Mouse (Mus musculus): ENCODE data around the gene Plk5. TPM values are rescaled to one million over a fixed set of nuclear protein-coding genes. Genes with fewer than 3 reads are reported as not detected.
"Not testable (repeated sequence)": the region's sequence is repeated elsewhere in the genome, so short reads cannot be mapped to it uniquely, and the experiment has no call there.

The Plk5 gene
- polyA plus RNA-seq, 1 experiment: 6.0 TPM

GRCm38 (mm10) chr10:80342749-80343424, 13.4 kb upstream of the Plk5 start:
- H3K4me3 ChIP-seq (replicated peaks; ENCODE audit: extremely low read depth, low read depth, low read length): peak overlapping the region; percentile 46
- H3K4me1 ChIP-seq (ENCODE audit: control insufficient read depth, insufficient read depth, low read length): peaks cover 35% of the 10 kb centered on the region
- 2% methylated on average over 32 of the region's 33 CpGs for WGBS
- TF ChIP-seq CTCF (IDR thresholded peaks at IDR 0.05; ENCODE audit: insufficient read depth, low read length) (no peak), POLR2A (IDR thresholded peaks at IDR 0.05; ENCODE audit: borderline replicate concordance, extremely low read depth, low read depth, low read length) (no peak)
- no peak for DNase-seq

- Histone ChIP-seq H3K4me3 (replicated peaks; ENCODE audit: extremely low read depth, low read depth, low read length) (no peak overlapping the region), H3K4me1 (ENCODE audit: control insufficient read depth, insufficient read depth, low read length) (peaks cover 38% of the 10 kb centered on the region)
- DNase-seq: no peak
- 36% methylated on average over 13 of the region's 13 CpGs for WGBS
- TF ChIP-seq CTCF (IDR thresholded peaks at IDR 0.05; ENCODE audit: insufficient read depth, low read length) (no peak), POLR2A (IDR thresholded peaks at IDR 0.05; ENCODE audit: borderline replicate concordance, extremely low read depth, low read depth, low read length) (no peak)
These were observed 12.8 kb upstream of the Plk5 start for GRCm38 (mm10) chr10:80343425-80343895.

GRCm38 (mm10) chr10:80344131-80344661, 12.1 kb upstream of the Plk5 start:
- Histone ChIP-seq H3K4me3 (replicated peaks; ENCODE audit: extremely low read depth, low read depth, low read length) (peak overlapping the region; percentile 25), H3K4me1 (ENCODE audit: control insufficient read depth, insufficient read depth, low read length) (peaks cover 38% of the 10 kb centered on the region)
- WGBS: 16% methylated on average over 9 of the region's 9 CpGs
- DNase-seq: no peak
- TF ChIP-seq POLR2A (IDR thresholded peaks at IDR 0.05; ENCODE audit: borderline replicate concordance, extremely low read depth, low read depth, low read length) (peak; percentile 40; the same call in 1 of the 2 replicates), CTCF (IDR thresholded peaks at IDR 0.05; ENCODE audit: insufficient read depth, low read length) (no peak)

- DNase-seq: peak; percentile 56
- WGBS: 7% methylated on average over 16 of the region's 16 CpGs
- Histone ChIP-seq H3K4me1 (ENCODE audit: control insufficient read depth, insufficient read depth, low read length) (peaks cover 36% of the 10 kb centered on the region), H3K4me3 (replicated peaks; ENCODE audit: extremely low read depth, low read depth, low read length) (peak overlapping the region; percentile 31)
- TF ChIP-seq POLR2A (IDR thresholded peaks at IDR 0.05; ENCODE audit: borderline replicate concordance, extremely low read depth, low read depth, low read length) (no peak), CTCF (IDR thresholded peaks at IDR 0.05; ENCODE audit: insufficient read depth, low read length) (no peak)
These were observed 11.1 kb upstream of the Plk5 start for GRCm38 (mm10) chr10:80345122-80345521.

GRCm38 (mm10) chr10:80345929-80346328, 10.3 kb upstream of the Plk5 start:
- H3K4me1 ChIP-seq (ENCODE audit: control insufficient read depth, insufficient read depth, low read length): peaks cover 36% of the 10 kb centered on the region
- not testable (repeated sequence) for DNase-seq; H3K4me3 ChIP-seq (replicated peaks; ENCODE audit: extremely low read depth, low read depth, low read length)
- 77% methylated on average over 6 of the region's 6 CpGs for WGBS

DNA sequence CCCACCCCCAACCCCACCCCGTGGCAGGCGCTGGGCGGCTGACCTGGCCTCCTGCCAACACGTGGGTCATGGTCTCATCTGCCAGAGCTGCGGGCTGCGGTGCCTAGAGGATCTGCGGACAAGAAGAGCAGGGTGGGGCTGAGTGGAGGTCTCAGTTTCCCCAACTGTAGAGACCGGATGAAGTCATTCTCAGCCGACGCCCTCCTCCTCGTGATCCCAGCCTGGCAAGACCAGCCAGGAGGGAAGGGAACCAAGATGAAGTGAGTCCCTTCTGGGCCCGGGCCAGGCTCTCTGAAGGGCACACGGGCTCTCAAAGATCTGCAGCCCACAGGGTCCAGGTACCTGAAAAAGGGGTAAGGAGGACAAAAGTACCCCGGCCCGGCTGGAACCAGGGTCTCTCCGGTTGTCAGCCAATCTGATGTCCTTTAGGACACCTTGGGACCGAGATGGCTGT, 8.7 kb upstream of the Plk5 start:
- peak overlapping the region; percentile 85 for H3K4me3 ChIP-seq (replicated peaks; ENCODE audit: extremely low read depth, low read depth, low read length)
- no peak for DNase-seq
- peaks cover 30% of the 10 kb centered on the region for H3K4me1 ChIP-seq (ENCODE audit: control insufficient read depth, insufficient read depth, low read length)
- no peak for TF ChIP-seq CTCF (IDR thresholded peaks at IDR 0.05; ENCODE audit: insufficient read depth, low read length)
- TF ChIP-seq POLR2A (IDR thresholded peaks at IDR 0.05; ENCODE audit: borderline replicate concordance, extremely low read depth, low read depth, low read length): no peak
- 8% methylated on average over 17 of the region's 17 CpGs for WGBS

DNA sequence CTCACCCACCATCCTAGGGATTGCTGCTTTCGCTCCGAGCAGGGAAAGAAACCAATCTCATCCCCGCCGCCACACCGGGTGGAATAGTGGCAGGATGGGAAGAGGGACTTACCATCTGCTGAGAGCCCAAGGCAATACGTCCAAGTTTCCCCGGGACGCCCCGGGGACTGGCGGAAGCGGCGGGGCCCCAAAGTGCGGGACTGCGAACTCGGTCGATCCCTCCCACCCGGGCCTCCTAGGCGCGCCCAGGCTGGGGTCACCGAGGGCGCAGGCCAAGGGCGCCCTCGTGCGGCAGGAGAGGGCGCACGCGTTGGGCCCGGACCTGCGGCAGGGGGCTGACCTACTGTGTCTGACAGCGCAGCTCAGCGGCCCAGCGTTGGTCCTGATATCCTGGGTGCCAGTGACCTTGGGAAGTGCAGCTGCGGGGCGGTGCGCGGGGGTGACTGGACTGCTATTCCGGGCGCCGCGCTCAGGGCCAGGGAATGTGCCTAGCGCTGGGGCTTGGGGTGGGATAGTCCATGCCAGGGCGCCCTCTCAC, 7.9 kb upstream of the Plk5 start, which contains the start of gene Adamtsl5:
Gene Adamtsl5, minus strand, starts transcription at position 169 of the 538 bp plus-strand sequence.
- no peak for DNase-seq
- peak; percentile 44 for TF ChIP-seq CTCF (IDR thresholded peaks at IDR 0.05; ENCODE audit: insufficient read depth, low read length)
- TF ChIP-seq POLR2A (IDR thresholded peaks at IDR 0.05; ENCODE audit: borderline replicate concordance, extremely low read depth, low read depth, low read length): peak; percentile 54; the same call in 1 of the 2 replicates
- 1% methylated on average over 42 of the region's 42 CpGs for WGBS
- Histone ChIP-seq H3K4me3 (replicated peaks; ENCODE audit: extremely low read depth, low read depth, low read length) (peak within 1 kb of the TSS; percentile 85), H3K4me1 (ENCODE audit: control insufficient read depth, insufficient read depth, low read length) (peaks cover 26% of the 10 kb centered on the region)

DNA sequence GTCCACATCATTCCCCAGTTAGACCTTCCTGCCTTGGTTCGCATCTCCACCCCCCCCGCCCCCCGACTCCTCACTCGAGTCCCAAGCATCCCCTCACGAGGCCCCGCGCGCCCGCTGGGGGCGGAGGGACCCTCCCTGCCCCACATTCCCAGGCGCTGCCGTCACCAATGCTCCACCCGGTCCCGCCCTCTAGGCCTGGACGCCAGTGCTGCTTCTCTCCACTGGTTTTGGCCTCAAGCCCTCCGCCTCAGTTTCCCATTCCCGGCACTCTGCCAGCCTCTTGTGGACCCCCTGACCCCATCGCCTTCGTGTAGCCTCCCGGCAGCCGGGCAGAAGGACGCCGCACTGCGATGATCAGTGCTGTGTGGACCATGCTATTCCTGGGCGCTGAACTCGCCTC, 7.3 kb upstream of the Plk5 start:
- no peak overlapping the region for H3K4me3 ChIP-seq (replicated peaks; ENCODE audit: extremely low read depth, low read depth, low read length)
- peaks cover 22% of the 10 kb centered on the region for H3K4me1 ChIP-seq (ENCODE audit: control insufficient read depth, insufficient read depth, low read length)
- 25% methylated on average over 26 of the region's 26 CpGs for WGBS
- TF ChIP-seq CTCF (IDR thresholded peaks at IDR 0.05; ENCODE audit: insufficient read depth, low read length): no peak
- no peak for TF ChIP-seq POLR2A (IDR thresholded peaks at IDR 0.05; ENCODE audit: borderline replicate concordance, extremely low read depth, low read depth, low read length)
- DNase-seq: no peak

DNA sequence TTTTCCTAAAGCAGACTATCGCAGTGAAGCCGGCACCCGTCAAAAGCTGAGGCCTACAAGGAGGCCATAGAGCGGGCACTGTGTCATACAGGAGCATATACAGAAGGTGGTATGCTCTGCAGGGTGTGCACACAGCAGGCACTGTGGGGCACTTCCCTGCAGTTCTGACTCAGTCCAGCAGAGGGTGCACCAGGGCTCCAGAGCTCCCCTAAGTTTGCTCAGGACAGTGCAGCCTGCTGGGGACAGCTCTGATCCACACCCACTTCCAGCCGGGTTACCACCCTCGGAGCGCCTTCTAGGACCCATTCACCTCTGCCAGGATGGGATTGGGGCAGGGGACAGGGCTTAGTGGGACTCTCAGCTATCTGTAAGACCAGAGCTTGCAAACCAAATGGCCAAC, 6.0 kb upstream of the Plk5 start:
- H3K4me1 ChIP-seq (ENCODE audit: control insufficient read depth, insufficient read depth, low read length): peaks cover 14% of the 10 kb centered on the region
- no peak overlapping the region for H3K4me3 ChIP-seq (replicated peaks; ENCODE audit: extremely low read depth, low read depth, low read length)
- TF ChIP-seq CTCF (IDR thresholded peaks at IDR 0.05; ENCODE audit: insufficient read depth, low read length) (peak; percentile 98), POLR2A (IDR thresholded peaks at IDR 0.05; ENCODE audit: borderline replicate concordance, extremely low read depth, low read depth, low read length) (no peak)
- 4% methylated on average over 7 of the region's 7 CpGs for WGBS
- peak; percentile 92 for DNase-seq

Data from lung, adult 2 months (tissue).